Mouse (Mus musculus): ENCODE data around the gene Dynlt1f. TPM values are rescaled to one million over a fixed set of nuclear protein-coding genes. Genes with fewer than 3 reads are reported as not detected.

Dynlt1f gene
- polyA plus RNA-seq, 1 experiment: 809 TPM

Other genes with a start within 250 kb of the Dynlt1f start
- 1,644 and 1,736 TPM in 2 replicates for gene Dynlt1b, start 225.8 kb downstream of the Dynlt1f start, polyA plus RNA-seq (2012; rRNA removed)
- gene Dynlt1c, start 54.2 kb downstream of the Dynlt1f start, polyA plus RNA-seq (2012; rRNA removed): 13.9 and 14.1 TPM in 2 replicates
- 0.66 and 1.2 TPM in 2 replicates for gene Sytl3, start 3.2 kb upstream of the Dynlt1f start, polyA plus RNA-seq (2012; rRNA removed)
- 4.5 and 7.8 TPM in 2 replicates for gene Ezr, start 126.9 kb upstream of the Dynlt1f start, polyA plus RNA-seq (2012; rRNA removed)